Mouse (Mus musculus) MEL-GATA-1-ER (cell line): ENCODE measurements around the gene Spag17.

ENCODE experiments used
- DNase-seq: peaks from one replicate; pipeline ENCODE4 v3.0.0-alpha.2; 2012; ENCODE audit warnings: low read depth; ENCODE audit errors: extremely low read depth

Spag17 gene

GRCm38 (mm10) chr3:99964345-99964744, 79.1 kb downstream of the Spag17 start:
- DNase-seq = no peak

DNA sequence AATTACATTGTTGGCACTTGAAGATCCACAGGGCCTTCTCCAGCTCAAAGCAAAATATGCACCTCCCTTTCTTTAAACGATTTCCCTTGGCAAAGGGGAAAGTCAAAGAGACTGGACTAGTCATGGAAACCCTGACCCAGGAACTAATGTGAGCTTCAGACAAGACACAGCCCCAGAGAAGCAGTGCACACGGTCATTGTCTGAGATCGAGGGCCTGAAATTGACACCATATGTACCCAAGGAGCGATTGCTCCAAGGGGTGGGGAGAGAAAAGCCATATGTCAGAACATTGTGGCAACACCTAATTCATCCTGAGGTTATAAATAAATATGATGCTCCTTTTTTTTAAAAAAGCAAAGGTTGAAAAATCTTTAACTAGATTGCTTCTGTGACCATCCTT, 80.7 kb downstream of the Spag17 start:
- no peak for DNase-seq

GRCm38 (mm10) chr3:99966285-99966684, 81.1 kb downstream of the Spag17 start:
- no peak for DNase-seq

- DNase-seq = no peak
These were observed 85.6 kb downstream of the Spag17 start for GRCm38 (mm10) chr3:99970766-99971165.

- no peak for DNase-seq
These were observed 95.8 kb downstream of the Spag17 start for GRCm38 (mm10) chr3:99981046-99981445.

DNA sequence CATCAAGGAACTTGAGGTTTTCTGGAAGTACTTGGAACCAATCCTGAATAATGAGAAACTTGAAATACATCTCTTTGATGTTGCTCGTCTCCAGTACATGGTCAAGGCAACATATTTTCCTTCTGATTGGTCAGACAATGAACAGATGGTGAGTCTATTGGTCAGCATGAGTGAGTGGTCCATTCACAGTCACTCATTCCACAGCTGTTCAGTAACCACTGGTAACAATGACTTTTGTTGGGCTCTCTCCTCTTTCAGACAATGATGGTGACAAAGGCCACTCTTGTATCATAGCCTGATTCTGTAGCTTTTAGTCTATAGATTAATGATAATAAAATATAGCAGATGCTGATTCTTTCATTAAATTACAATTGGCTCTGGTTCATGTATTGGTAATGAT, 119.5 kb downstream of the Spag17 start:
- DNase-seq = no peak

GRCm38 (mm10) chr3:100009807-100010206, 124.6 kb downstream of the Spag17 start:
- no peak for DNase-seq

DNA sequence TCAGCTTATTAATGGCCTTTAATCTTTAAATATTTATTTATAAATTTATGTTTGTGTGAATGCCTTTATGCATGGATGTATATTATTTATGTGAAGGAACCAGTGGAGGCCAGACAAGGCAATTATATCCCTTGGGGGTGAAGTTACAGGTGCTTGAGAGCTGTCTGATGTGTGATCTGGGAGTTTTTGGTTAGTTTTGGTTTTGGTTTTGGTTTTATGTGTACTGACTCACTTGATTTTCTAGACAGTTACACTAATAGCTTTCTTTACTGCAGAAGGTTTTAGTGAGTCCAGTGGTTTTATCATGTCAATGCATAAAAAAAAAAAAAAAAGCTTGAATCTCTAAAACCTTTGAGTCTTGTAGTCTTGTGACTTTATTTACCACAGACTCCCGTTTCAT, 128.9 kb downstream of the Spag17 start:
- no peak for DNase-seq

DNA sequence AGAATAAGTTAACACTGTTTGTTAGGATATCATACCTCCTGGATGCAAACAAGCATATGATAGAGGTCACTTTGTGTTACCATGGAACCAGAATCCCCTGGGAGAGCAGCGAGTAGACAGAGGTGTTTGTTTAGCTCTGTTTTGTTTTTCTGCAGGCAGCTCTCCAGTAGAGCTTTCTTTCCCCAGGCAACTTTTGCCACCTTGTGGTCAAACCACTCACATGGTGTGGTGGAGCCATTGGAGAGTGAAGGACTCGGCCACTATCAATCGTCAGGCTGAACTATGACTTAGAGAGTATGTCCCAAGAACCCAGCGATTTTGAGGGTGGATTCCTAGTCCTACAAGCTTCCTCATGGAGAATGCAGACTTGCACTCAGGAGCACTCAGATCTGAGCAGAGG, 146.1 kb downstream of the Spag17 start:
- DNase-seq = no peak

DNA sequence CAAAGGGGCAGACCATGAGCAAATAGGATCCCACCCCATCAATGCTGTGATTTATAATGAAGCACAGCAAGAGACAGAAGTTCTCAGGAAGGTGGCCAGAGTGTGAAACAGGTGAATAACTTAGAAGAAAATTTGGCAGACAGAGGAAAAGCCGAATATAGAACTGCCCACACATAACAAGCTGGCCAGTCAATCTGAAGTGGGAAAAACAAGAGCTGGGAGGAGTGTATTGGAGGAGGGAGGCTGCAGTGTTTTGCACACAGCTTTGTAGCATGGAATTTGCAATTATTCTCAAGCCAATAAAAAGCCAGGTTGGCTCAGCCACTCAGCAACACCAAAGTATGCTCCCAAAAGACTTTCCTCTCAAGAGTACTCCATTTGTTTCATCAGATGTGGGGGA, 147.8 kb downstream of the Spag17 start:
- DNase-seq = no peak

GRCm38 (mm10) chr3:100034366-100034956, 149.3 kb downstream of the Spag17 start:
- DNase-seq = no peak

GRCm38 (mm10) chr3:100035097-100035496, 149.9 kb downstream of the Spag17 start:
- no peak for DNase-seq

DNA sequence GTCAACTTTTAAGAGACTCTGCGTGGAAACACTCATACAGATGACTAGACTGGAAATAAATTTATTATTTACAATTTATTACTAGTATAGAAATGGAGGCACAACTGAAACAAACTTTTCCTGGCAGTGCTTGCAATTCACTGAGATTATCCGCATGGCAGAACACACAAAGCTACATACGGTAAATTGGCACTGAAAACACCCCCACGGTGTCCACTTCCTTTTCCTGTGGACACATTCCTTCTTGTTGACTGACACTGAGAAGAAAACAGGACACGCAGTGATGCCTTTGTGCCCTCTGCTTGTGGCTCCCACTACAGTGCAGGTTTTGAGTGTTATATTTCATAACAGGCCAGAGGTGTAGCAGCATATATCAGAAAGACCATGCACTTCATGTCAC, 151.6 kb downstream of the Spag17 start:
- no peak for DNase-seq

DNA sequence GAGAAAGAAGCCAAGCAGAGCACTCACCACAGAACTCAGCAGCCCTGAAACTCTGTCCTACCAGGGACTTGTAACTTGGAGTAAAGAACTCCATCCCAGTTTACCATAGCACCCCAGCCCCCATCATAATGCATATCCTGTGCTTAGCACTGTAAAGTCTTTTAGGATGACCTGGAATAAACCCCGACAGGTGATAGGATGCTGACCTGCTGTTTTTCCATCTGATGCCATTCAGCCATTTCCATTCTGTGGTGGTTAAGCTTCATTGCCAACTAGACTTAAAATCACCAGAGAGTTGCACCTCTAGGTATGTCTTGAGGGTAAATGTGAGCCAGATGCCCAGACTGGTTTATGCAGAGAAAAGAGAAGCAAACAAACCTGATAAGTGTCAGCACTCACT, 189.2 kb downstream of the Spag17 start:
- DNase-seq = no peak

- no peak for DNase-seq
These were observed 217.3 kb downstream of the Spag17 start for GRCm38 (mm10) chr3:100102386-100103092.

DNA sequence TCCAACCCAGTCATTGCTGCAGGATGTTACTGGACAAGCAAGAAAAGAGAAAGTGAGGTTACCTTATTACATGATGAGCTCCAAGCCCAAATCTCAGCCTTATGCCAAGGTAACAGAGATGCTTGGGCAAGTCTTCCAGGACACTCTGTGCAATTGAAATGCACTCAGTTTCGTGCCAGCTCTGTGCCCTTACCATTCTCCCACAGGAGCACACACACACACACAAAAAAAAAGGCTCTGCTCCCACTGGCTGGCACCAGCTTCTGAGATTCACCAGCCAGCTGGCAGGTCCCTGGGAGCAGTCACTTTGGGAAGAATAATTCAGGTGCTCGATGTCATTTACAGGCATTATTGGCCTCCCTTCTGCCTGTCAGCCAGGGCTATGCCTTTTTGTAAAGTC, 221.5 kb downstream of the Spag17 start:
- DNase-seq = no peak

DNA sequence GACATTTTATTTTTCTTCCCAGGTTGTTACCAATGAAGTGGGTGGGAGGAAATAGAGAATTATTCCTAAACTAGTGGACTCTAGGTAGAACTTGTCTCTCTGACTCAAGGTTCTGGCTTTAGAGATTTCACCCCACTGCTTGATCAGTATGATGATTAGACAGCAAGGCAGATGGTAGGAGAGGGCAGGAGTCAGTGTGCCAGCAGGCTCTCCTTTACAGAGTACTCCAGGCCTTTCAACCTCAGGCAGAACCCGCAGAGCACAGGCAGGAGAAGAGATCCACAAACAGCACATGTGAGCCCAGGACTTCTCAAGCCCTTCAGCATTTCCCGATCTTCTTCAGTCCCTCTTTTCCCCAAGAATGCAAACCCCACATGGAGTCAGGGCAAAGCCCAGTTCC, 233.5 kb downstream of the Spag17 start:
- DNase-seq = no peak

DNA sequence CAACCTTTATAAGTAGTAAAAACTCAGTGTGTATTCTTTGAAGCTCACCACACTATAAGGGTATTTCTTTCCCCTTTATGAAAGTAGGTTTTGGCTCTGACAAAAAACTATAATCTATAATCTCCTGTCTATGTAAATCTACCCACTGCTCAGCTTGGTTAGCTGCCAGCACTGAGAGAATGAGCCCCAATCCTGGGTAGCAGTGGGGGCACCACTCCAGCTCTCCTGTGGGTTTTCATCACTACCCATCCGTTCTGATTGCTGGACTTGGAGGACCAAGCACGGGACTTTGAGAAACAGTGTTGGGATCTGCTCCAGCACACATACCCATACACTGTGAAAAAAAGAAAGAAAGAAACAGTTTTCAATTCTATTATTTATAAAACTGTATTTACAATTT, 236.8 kb downstream of the Spag17 start:
- no peak for DNase-seq

DNA sequence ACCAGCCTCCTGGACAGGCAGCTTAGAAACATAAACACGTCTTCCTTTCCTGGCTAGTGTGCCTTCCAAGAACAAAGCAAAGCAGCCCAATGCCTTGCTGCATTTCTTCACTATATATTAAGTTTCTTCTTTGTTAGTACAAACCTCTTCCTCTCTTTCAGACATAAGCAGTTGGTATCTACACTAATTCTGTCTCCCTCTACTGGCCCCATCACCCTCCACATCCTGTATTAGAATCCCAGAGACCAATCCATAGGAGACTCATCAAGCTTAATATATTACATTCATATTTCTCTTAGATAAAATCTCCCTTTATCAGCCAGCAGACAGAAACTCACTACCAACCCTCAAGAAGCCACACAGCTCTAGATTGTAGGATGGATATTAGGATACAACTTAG, 237.2 kb downstream of the Spag17 start:
- DNase-seq = no peak

DNA sequence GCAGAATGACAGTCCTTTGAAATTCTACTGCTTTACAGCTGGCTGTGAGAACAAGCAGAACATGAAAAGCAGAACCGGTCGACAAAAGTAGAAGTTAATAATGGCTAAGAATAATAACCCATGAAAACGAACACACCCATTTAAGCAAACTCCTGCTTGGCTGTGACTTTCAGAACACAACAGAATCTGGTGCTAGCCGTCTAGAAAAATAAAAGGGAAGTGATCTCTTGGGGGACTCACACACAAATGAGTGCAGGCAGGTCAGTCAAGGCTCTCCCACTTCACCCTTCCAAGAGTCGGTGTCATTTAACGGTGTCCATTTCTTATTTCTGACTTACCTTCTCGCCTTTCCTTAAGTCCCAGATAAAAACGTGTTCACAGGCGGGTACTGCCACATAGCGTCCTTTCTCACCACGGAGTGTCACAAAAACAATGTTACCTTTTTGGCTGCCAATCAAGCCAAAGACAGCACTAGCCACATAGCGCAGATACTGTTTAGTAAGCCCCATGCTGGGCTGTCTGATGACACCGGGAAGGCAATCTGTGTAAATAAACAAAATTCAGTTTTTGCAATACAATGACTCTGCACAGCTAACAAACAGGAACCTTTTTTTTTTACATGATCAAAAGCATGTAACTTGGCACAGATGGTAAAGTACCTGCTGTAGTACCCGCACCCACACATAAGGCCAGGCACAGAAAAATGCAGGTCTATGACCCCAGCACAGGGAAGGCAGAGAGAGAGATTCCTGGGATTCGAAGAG, 275.7 kb downstream of the Spag17 start:
- peak; percentile 61 for DNase-seq

DNA sequence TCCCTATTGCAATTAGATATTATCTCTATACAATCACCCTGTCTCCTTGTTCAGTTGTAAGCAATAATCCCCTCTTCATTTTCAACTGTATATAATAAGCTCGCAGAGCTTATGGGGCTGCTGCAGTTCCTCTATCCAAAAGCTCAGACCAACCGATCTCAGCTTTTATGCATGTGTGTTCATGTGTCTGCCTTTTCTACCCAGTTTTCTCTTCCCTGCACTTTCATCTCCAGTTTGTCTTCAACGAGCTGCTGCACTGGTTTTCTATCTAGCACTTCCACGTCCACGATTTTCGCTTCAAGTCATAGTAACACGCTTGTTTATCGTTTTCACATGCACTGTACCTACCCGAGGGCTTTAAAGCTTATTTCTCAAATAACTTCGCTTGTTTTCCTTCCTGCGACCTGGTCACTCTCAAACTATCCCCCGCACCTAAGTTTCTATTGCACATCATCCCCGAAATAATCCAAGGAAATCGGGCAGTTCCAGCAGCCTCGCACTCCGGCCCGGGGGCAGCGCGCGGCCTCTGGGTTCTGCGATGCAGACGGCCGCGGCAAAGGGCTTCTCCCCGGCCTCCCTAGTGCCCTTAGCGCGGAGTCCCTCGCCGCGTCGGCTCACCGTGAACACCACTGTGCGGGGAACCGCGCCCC, 276.6 kb downstream of the Spag17 start:
- peak; percentile 53 for DNase-seq
